Mouse (Mus musculus): ENCODE data around the gene Trpt1. TPM values are rescaled to one million over a fixed set of nuclear protein-coding genes. Genes with fewer than 3 reads are reported as not detected.

Gene Trpt1
- polyA plus RNA-seq, 1 experiment from 2014 or later: 10.1 TPM

DNA sequence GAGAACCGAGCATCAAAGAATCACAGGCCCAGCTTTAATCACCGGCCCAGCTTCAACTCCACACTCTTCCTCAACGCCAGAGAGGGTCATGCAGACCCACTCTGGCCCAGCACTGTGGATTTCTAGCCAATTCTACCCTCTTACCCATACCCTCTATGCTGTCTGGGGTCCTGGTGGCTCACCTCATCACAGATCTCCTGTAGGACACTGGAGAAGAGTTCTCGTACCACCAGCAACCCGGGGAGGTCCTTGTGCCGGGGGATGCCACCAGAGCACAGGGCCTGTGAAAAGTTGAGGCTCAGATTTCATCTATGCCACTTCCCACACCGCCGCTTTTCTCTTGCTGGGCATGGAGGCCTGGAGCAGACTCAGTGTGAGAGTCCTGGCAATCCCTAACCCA lies 1.4 kb upstream of the Trpt1 start:
- Histone ChIP-seq H3K9me3 (ENCODE audit: control insufficient read depth, low read length) (no peaks in the 10 kb centered on the region), H3K4me2 (ENCODE audit: low read depth, low read length) (0 out of 2 replicates have a peak overlapping the region, but pooled peaks have one; percentile 70), H3K36me3 (ENCODE audit: control insufficient read depth, insufficient read depth, low read length) (peaks cover 13% of the 10 kb centered on the region), H3K27me3 (replicated peaks; ENCODE audit: control insufficient read depth, insufficient read depth, low read length) (no peaks in the 10 kb centered on the region), H3K9ac (ENCODE audit: low read depth, low read length) (peak overlapping the region; percentile 72), H3K4me1 (ENCODE audit: control insufficient read depth, insufficient read depth, low read length) (peaks cover 29% of the 10 kb centered on the region; the same call in 1 of the 2 replicates), H3K27ac (replicated peaks; ENCODE audit: low read depth, low read length) (no peak overlapping the region), H3K4me3 (ENCODE audit: low read depth, low read length) (no peak overlapping the region)
- ATAC-seq (ENCODE audit: low read depth) (no peak), DNase-seq (ENCODE audit: low spot score) (no peak)
- 84% methylated on average over 8 of the region's 8 CpGs for WGBS

DNA sequence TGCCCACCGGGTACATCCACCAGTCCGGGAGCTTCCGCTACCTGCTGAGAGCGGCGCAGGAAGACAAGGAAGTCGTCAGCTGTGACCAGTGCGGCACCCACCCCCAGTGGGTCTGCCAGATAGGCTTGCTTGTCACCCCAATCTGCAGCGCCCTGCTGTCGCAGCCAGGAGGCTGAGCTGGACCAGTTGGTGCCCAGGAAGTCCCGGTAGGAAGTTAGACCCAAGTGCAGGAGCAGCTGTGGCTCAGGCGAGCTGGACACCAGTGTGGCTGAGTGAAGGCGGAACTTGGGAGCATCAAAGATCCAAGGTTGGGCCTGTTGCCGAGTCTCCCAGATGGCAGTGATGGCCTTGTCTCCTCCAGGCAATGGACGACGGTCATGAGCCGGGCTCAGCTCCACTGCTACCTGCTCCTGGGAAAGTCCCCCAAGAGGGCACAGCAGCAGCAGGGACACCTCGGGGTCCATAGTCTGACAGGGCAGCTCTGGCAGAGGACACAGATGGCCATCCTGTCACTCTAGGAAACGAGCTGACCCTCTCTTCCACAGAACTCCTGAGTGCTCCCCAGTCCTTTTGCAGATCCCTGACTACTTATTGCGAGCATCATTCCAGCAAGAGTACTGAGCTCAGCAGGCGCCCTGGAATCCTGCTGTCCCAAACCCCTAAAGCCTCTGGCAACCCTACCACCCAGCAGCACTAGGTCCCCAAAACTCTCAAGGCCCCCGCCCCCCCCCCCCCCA lies 508 bp upstream of the Trpt1 start:
- 53% methylated on average over 17 of the region's 21 CpGs for WGBS
- Histone ChIP-seq H3K9ac (ENCODE audit: low read depth, low read length) (peak overlapping the region; percentile 72), H3K4me1 (ENCODE audit: control insufficient read depth, insufficient read depth, low read length) (peaks cover 29% of the 10 kb centered on the region; the same call in 1 of the 2 replicates), H3K27ac (replicated peaks; ENCODE audit: low read depth, low read length) (no peak overlapping the region), H3K36me3 (ENCODE audit: control insufficient read depth, insufficient read depth, low read length) (peaks cover 21% of the 10 kb centered on the region), H3K4me2 (ENCODE audit: low read depth, low read length) (peak overlapping the region; percentile 70), H3K4me3 (ENCODE audit: low read depth, low read length) (peak overlapping the region; percentile 50), H3K9me3 (ENCODE audit: control insufficient read depth, low read length) (no peaks in the 10 kb centered on the region), H3K27me3 (replicated peaks; ENCODE audit: control insufficient read depth, insufficient read depth, low read length) (no peaks in the 10 kb centered on the region)
- DNase-seq (ENCODE audit: low spot score) (no peak), ATAC-seq (ENCODE audit: low read depth) (no peak; the same call in 1 of the 2 replicates)

DNA sequence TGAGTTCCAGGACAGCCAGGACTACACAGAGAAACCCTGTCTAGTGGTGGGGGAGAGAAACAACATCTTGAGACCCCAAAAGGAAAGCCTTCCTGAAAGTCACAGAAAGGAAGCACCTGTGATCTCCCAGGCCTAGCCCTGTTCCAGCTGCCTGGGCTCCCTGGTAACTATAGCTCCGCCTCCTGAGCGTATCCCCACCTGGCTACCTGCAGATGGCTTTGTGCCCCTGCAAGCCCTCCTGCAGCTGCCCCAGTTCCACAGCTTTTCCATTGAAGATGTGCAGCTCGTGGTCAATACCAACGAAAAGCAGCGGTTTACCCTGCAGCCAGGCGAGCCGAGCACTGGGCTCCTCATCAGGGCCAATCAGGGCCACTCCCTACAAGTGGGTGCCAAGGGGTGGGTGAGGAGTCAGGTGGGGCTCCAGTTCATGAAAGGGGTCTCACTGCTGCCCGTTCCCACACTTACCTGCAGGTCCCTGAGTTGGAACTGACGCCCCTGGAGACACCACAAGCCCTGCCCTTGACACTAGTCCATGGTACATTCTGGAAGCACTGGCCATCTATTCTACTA lies 1.9 kb downstream of the Trpt1 start:
- ATAC-seq (ENCODE audit: low read depth) (no peak), DNase-seq (ENCODE audit: low spot score) (no peak)
- peaks cover 21% of the 10 kb centered on the region for H3K36me3 ChIP-seq (ENCODE audit: control insufficient read depth, insufficient read depth, low read length)
- peaks cover 22% of the 10 kb centered on the region; the same call in 1 of the 2 replicates for H3K4me1 ChIP-seq (ENCODE audit: control insufficient read depth, insufficient read depth, low read length)
- WGBS: 78% methylated on average over 9 of the region's 9 CpGs
- no peaks in the 10 kb centered on the region for H3K9me3 ChIP-seq (ENCODE audit: control insufficient read depth, low read length)
- no peak overlapping the region for H3K27ac ChIP-seq (replicated peaks; ENCODE audit: low read depth, low read length)
- H3K4me3 ChIP-seq (ENCODE audit: low read depth, low read length): no peak overlapping the region
- no peaks in the 10 kb centered on the region for H3K27me3 ChIP-seq (replicated peaks; ENCODE audit: control insufficient read depth, insufficient read depth, low read length)
- no peak overlapping the region for H3K4me2 ChIP-seq (ENCODE audit: low read depth, low read length)
- no peak overlapping the region for H3K9ac ChIP-seq (ENCODE audit: low read depth, low read length)

DNA sequence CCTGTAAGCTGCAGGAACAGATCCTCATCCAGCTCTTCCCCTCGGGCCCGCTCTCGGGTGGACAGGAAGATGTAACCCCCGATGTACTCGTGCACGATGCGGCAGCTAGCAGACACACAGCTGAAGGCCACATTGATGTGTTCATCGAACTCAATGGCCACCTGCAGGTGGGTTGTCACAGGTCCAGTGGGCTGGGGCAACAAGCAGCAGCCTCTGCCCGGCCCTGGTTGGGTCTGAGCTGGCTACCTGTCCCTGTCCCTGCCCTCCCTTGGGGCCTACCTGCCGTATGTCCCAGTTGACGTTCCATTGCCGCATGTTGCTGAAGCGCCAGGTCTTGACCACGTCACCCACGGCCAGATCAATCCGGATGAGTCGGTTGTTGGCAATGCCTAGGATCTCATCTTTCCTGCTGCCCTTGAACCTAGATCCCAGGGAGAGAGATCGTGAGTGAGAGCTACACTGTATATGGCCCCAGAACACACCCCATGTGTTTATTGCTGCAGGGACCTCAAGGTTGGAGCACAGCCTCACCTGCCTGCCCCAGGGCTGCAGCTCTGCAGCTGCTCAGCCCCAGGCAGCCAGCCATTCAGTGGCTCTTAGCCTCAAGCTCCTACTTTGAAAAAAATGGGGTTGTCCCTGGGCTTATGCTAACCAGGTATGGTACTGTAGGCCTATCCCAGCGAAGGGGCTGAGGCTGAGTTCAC lies 3.6 kb downstream of the Trpt1 start:
- 91% methylated on average over 19 of the region's 19 CpGs for WGBS
- ATAC-seq (ENCODE audit: low read depth): no peak
- Histone ChIP-seq H3K4me1 (ENCODE audit: control insufficient read depth, insufficient read depth, low read length) (peaks cover 16% of the 10 kb centered on the region; the same call in 1 of the 2 replicates), H3K27me3 (replicated peaks; ENCODE audit: control insufficient read depth, insufficient read depth, low read length) (no peaks in the 10 kb centered on the region), H3K4me2 (ENCODE audit: low read depth, low read length) (no peak overlapping the region), H3K9ac (ENCODE audit: low read depth, low read length) (no peak overlapping the region), H3K36me3 (ENCODE audit: control insufficient read depth, insufficient read depth, low read length) (peaks cover 21% of the 10 kb centered on the region), H3K4me3 (ENCODE audit: low read depth, low read length) (no peak overlapping the region), H3K27ac (replicated peaks; ENCODE audit: low read depth, low read length) (no peak overlapping the region), H3K9me3 (ENCODE audit: control insufficient read depth, low read length) (no peaks in the 10 kb centered on the region)
- no peak for DNase-seq (ENCODE audit: low spot score)

DNA sequence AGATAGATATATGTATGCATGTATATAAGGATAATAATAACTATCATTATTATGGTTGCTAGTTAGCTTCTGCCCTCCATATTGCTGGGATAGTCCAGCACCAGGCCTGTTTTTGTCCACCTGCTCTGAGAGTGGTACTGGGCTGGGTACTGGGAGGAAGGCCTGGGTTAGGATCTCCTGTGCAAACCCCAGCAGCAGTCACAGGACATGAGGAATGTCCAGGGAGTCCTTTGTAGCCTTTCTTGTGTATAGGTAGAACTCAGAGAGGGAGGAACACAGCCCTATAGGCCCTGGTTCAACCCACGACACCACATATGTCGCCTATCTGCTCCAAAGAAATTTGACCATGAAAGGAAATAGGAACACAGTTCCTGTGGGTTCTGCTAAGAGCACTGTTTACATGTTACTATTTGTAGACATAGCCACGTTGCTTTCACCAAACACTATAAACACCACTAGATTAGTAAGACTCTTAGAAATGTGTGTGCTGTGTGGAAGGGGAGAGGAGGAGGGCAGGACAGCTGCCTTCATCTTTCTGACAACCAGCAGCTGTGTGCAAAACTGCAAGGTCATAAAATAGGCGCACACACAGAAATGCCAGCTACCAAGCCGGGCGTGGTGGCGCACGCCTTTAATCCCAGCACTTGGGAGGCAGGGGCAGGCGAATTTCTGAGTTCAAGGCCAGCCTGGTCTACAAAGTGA lies 11.1 kb downstream of the Trpt1 start:
- no peak overlapping the region for H3K9ac ChIP-seq (ENCODE audit: low read depth, low read length)
- no peak overlapping the region for H3K4me3 ChIP-seq (ENCODE audit: low read depth, low read length)
- H3K27ac ChIP-seq (replicated peaks; ENCODE audit: low read depth, low read length): no peak overlapping the region
- no peaks in the 10 kb centered on the region for H3K9me3 ChIP-seq (ENCODE audit: control insufficient read depth, low read length)
- H3K27me3 ChIP-seq (replicated peaks; ENCODE audit: control insufficient read depth, insufficient read depth, low read length): no peaks in the 10 kb centered on the region
- 79% methylated on average over 9 of the region's 9 CpGs for WGBS
- no peak overlapping the region for H3K4me2 ChIP-seq (ENCODE audit: low read depth, low read length)
- H3K36me3 ChIP-seq (ENCODE audit: control insufficient read depth, insufficient read depth, low read length): no peaks in the 10 kb centered on the region
- ATAC-seq (ENCODE audit: low read depth): no peak; the same call in 1 of the 2 replicates
- DNase-seq (ENCODE audit: low spot score): no peak
- no peaks in the 10 kb centered on the region for H3K4me1 ChIP-seq (ENCODE audit: control insufficient read depth, insufficient read depth, low read length)

DNA sequence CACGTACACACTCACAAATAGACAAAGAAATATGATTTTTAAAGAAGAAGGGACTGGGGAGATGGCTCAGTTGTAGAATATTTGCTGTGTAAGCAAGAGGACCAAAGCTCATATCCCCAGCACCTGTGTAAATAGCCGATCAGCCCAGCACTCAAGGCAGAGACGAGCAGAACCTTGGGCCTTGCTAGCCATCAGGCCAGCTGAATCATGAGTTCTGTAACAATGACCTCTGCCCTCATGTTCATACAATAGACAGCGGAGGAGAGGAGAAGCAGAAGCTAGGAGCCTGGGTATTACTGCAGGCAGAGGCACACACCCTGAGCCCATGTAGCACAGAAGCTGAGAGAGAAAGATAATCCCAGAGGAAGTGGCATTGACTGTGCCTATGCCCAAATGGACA lies 16.5 kb downstream of the Trpt1 start:
- ATAC-seq (ENCODE audit: low read depth) (no peak), DNase-seq (ENCODE audit: low spot score) (no peak)
- 0 out of 2 replicates have a peak, but pooled peaks cover 6% of the 10 kb centered on the region for H3K36me3 ChIP-seq (ENCODE audit: control insufficient read depth, insufficient read depth, low read length)
- no peak overlapping the region for H3K27ac ChIP-seq (replicated peaks; ENCODE audit: low read depth, low read length)
- H3K9me3 ChIP-seq (ENCODE audit: control insufficient read depth, low read length): no peaks in the 10 kb centered on the region
- H3K4me1 ChIP-seq (ENCODE audit: control insufficient read depth, insufficient read depth, low read length): no peaks in the 10 kb centered on the region
- H3K27me3 ChIP-seq (replicated peaks; ENCODE audit: control insufficient read depth, insufficient read depth, low read length): no peaks in the 10 kb centered on the region
- no peak overlapping the region for H3K4me2 ChIP-seq (ENCODE audit: low read depth, low read length)
- H3K4me3 ChIP-seq (ENCODE audit: low read depth, low read length): no peak overlapping the region
- H3K9ac ChIP-seq (ENCODE audit: low read depth, low read length): no peak overlapping the region
- WGBS: 79% methylated on average over 4 of the region's 4 CpGs

DNA sequence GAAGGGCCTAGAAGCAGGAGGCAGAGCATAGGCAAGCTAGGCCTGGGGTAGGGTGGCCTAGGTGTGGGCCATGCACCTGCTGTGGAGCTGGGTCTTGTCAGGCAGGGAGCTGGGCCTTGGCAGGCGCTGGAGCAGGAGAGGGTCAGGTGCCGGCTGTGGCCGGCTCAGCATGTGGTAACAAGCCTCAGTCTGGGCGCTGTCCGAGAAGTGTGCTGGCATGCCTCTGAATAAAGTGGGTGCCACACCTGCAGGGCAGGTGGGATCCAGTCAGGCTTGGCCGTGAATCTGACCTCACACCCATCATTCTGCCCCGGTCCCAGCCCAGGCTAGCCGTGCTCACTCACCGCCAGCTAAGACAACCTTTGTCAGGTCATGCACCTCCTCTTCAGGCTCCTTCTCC lies 18.1 kb downstream of the Trpt1 start:
- H3K4me2 ChIP-seq (ENCODE audit: low read depth, low read length): no peak overlapping the region
- H3K4me3 ChIP-seq (ENCODE audit: low read depth, low read length): no peak overlapping the region
- no peaks in the 10 kb centered on the region for H3K27me3 ChIP-seq (replicated peaks; ENCODE audit: control insufficient read depth, insufficient read depth, low read length)
- no peak for DNase-seq (ENCODE audit: low spot score)
- WGBS: 81% methylated on average over 8 of the region's 9 CpGs
- no peak overlapping the region for H3K27ac ChIP-seq (replicated peaks; ENCODE audit: low read depth, low read length)
- no peaks in the 10 kb centered on the region for H3K9me3 ChIP-seq (ENCODE audit: control insufficient read depth, low read length)
- H3K9ac ChIP-seq (ENCODE audit: low read depth, low read length): no peak overlapping the region
- no peaks in the 10 kb centered on the region for H3K4me1 ChIP-seq (ENCODE audit: control insufficient read depth, insufficient read depth, low read length)
- no peak for ATAC-seq (ENCODE audit: low read depth)
- H3K36me3 ChIP-seq (ENCODE audit: control insufficient read depth, insufficient read depth, low read length): peaks cover 6% of the 10 kb centered on the region; the same call in 1 of the 2 replicates

DNA sequence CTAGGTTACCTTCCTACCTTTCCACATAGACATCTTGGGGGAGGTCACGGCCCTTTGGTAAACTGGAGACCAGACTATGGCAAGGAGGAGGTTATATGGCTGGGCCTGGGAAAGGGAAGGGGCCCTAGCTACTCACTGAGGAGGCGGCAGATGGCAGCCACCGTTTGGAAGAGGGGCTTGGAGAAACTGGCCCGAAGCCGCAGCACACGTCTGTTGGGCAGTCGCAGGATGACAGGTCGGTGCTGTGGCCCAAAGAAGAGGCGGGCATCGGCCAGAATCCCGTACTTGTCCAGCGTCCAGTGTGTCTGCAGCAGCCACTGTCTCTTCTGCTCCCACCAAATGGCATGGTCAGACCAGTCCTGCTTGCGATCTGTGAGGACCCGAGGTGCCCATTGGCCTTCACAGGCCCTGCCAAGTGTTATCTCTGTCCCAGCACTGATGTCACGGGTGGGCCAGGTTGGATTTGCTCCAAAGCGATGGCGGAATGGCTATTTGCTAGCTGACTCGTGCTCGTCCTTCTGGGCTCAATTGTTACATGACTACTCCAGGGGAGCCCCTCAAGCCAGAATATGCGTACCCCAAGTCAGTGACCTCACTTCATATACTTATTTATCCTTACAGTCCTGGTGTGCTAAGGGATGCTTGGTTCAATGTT lies 18.7 kb downstream of the Trpt1 start:
- Histone ChIP-seq H3K27ac (replicated peaks; ENCODE audit: low read depth, low read length) (no peak overlapping the region), H3K4me1 (ENCODE audit: control insufficient read depth, insufficient read depth, low read length) (no peaks in the 10 kb centered on the region), H3K36me3 (ENCODE audit: control insufficient read depth, insufficient read depth, low read length) (peaks cover 12% of the 10 kb centered on the region; the same call in 1 of the 2 replicates), H3K9ac (ENCODE audit: low read depth, low read length) (no peak overlapping the region), H3K4me2 (ENCODE audit: low read depth, low read length) (no peak overlapping the region), H3K9me3 (ENCODE audit: control insufficient read depth, low read length) (no peaks in the 10 kb centered on the region), H3K4me3 (ENCODE audit: low read depth, low read length) (no peak overlapping the region), H3K27me3 (replicated peaks; ENCODE audit: control insufficient read depth, insufficient read depth, low read length) (no peaks in the 10 kb centered on the region)
- no peak for DNase-seq (ENCODE audit: low spot score)
- ATAC-seq (ENCODE audit: low read depth): no peak
- whole genome bisulfite sequencing: 94% methylated on average over 19 of the region's 20 CpGs
